Mouse (Mus musculus) embryonic facial prominence, embryonic 12.5 days (tissue): ENCODE results near the gene Tmem150c. TPM values are rescaled to one million over a fixed set of nuclear protein-coding genes. Genes with fewer than 3 reads are reported as not detected.

Experiments
- ATAC-seq: fragments of 200-750 bp; cut with Nextera tagmentation; 2 replicates; pipeline ENCODE4 v1.8.0; 2017; ENCODE audit not compliant: insufficient number of reproducible peaks, insufficient read depth, low FRiP score, low TSS enrichment
- H3K27ac ChIP-seq: fragments of 300-500 bp; sonication (generic); 2 replicates; pipeline ENCODE4 v1.5.1; 2016; ENCODE audit warnings: mild to moderate bottlenecking
- H3K27me3 ChIP-seq: fragments of 300-500 bp; sonication (generic); 2 replicates; pipeline ENCODE4 v1.6.1; 2016; ENCODE audit warnings: mild to moderate bottlenecking, moderate library complexity
- H3K36me3 ChIP-seq: fragments of 300-500 bp; sonication (generic); 2 replicates; pipeline ENCODE4 v1.6.1; 2016; ENCODE audit warnings: mild to moderate bottlenecking
- H3K4me1 ChIP-seq: fragments of 300-500 bp; sonication (generic); 2 replicates; pipeline ENCODE4 v1.6.1; 2016
- H3K4me2 ChIP-seq: fragments of 300-500 bp; sonication (generic); replicated peaks from 2 replicates; pipeline ENCODE4 v1.6.1; 2016; ENCODE audit warnings: mild to moderate bottlenecking, moderate library complexity
- H3K4me3 ChIP-seq: fragments of 300-500 bp; sonication (generic); 2 replicates; pipeline ENCODE4 v1.5.1; 2016; ENCODE audit warnings: mild to moderate bottlenecking
- H3K9ac ChIP-seq: fragments of 300-500 bp; sonication (generic); 2 replicates; pipeline ENCODE4 v1.6.1; 2016; ENCODE audit warnings: mild to moderate bottlenecking, moderate library complexity
- H3K9me3 ChIP-seq: fragments of 300-500 bp; sonication (generic); 2 replicates; pipeline ENCODE4 v1.6.1; 2016; ENCODE audit warnings: mild to moderate bottlenecking, moderate library complexity
- WGBS: fragments of 180-500 bp; shearing (Covaris S2); methylation state at CpG from one replicate; pipeline ENCODE4 v1.1.7; 2016; 5-methylcytosine and 5-hydroxymethylcytosine counted together
- polyA plus RNA-seq: library from polyadenylated mRNA; unstranded; fragments of >200 nt; fragmentation: Nextera tagmentation; extraction: Ambion mirVana; gene quantifications from 2 replicates; pipeline ENCODE4 v1.2.1, GENCODE M21; 2016

Tmem150c gene
- 1.9 and 2.8 TPM in 2 replicates for polyA plus RNA-seq

DNA sequence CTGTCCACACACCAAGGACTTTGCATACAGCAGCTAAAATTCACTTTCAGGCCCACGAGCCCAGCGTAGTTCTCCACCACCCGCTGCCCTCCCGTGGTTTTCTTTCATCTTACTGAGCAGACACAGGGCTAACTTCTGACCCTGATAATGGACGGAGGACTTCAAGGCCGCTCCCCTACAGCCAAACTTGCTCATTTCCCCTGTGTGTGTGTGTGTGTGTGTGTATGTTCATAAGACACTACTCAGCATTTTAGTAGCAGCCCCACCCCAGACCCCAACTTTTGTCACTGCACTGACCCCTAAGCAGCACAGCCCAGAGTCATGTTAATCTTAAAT is at the start of gene Tmem150c:
Tmem150c (minus strand) TSS at position 171 of the 336 bp plus-strand sequence.
- WGBS = 12% methylated on average over 6 of the region's 6 CpGs
- no peak for ATAC-seq
- Histone ChIP-seq H3K36me3 (no peaks in the 10 kb centered on the region), H3K27ac (0 out of 2 replicates have a peak within 1 kb of the TSS, but pooled peaks have one; percentile 3), H3K4me1 (peaks cover 3% of the 10 kb centered on the region; the same call in 1 of the 2 replicates), H3K4me2 (peak within 1 kb of the TSS; percentile 100), H3K4me3 (peak within 1 kb of the TSS; percentile 80), H3K9me3 (no peaks in the 10 kb centered on the region), H3K9ac (peak within 1 kb of the TSS; percentile 66), H3K27me3 (peaks cover 40% of the 10 kb centered on the region)

DNA sequence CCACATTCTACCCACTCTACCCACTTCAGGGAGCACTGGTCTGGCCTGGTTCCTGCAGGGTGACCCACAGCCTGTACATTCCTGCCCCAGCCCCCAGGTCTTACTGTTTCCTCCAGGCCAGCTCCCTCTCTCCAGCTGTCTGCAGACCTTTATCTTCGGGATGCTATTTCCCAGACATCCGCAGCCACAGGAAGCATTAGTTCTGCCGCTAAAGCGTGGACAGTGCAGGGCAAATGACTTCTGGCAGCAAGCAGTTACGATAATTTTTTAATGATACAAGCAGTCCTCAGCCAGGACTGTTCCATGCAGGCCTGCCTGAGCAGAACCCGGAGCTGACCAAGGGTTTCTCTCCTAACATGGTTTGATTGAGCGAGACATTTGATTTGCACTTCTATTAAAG is 49.5 kb upstream of the Tmem150c start:
- ATAC-seq = no peak
- WGBS = 65% methylated on average over 7 of the region's 7 CpGs
- H3K4me1 ChIP-seq = no peaks in the 10 kb centered on the region
- H3K27me3 ChIP-seq = no peaks in the 10 kb centered on the region
- H3K4me2 ChIP-seq = no peak overlapping the region
- no peak overlapping the region for H3K9ac ChIP-seq
- H3K27ac ChIP-seq = no peak overlapping the region
- no peaks in the 10 kb centered on the region for H3K36me3 ChIP-seq
- H3K9me3 ChIP-seq = no peaks in the 10 kb centered on the region
- H3K4me3 ChIP-seq = no peak overlapping the region

DNA sequence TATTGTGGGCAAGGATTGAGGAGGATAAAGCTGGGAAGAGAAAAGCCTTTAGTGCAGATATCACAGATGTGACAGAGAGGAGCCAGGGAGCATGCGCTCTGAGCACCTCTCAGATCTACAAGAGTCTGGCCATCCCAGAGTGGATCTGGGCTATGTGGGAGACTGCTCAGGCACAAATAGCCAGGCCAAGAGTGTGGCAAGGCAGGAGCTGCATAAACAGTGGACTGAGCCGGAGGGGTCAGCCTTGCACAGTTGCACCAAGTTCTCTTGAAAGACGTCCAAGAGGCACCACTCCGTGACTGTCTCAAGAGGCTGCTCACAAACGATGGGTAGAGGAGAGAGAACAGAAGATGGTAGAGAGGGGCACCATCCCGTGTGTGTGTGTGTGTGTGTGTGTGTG is 47.1 kb upstream of the Tmem150c start:
- H3K27ac ChIP-seq = no peak overlapping the region
- H3K27me3 ChIP-seq = no peaks in the 10 kb centered on the region
- no peaks in the 10 kb centered on the region for H3K9me3 ChIP-seq
- WGBS = 76% methylated on average over 6 of the region's 6 CpGs
- no peak overlapping the region for H3K4me2 ChIP-seq
- H3K36me3 ChIP-seq = no peaks in the 10 kb centered on the region
- no peak overlapping the region for H3K4me3 ChIP-seq
- H3K9ac ChIP-seq = no peak overlapping the region
- ATAC-seq = no peak
- H3K4me1 ChIP-seq = no peaks in the 10 kb centered on the region

DNA sequence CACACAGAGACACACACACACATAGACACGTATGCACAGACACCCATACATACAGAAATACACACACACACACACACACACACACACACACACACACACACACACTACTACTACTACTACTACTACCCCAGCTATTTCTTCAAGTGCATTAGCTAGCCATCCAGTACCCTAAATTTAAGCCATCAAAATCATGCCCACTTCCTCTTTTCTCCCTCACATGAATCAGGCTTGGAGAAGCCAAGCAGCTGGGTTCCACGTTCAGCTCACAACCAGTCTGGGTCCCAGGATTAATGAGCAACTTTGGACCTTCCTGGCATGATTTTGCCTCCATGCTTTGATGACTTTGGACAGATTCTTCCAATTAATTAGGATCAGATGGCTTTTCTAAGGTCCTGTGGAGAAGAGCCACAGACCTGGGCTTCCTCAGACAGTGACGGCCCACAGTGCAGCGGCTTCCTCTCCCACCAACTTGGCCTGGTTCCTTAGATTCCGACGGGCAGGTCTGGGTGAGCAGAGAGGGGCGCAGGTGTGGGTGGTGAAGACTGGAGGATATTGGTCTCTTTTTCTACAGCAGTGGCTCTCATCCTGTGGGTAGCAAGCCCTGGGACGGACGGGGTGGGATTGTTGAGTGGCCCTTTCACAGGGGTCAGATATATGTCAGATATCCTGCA is 46.0 kb upstream of the Tmem150c start:
- no peaks in the 10 kb centered on the region for H3K36me3 ChIP-seq
- WGBS = 82% methylated on average over 9 of the region's 9 CpGs
- H3K9me3 ChIP-seq = no peaks in the 10 kb centered on the region
- H3K9ac ChIP-seq = no peak overlapping the region
- H3K4me1 ChIP-seq = no peaks in the 10 kb centered on the region; the same call in 1 of the 2 replicates
- no peak overlapping the region for H3K27ac ChIP-seq
- H3K27me3 ChIP-seq = no peaks in the 10 kb centered on the region
- ATAC-seq = no peak
- H3K4me2 ChIP-seq = no peak overlapping the region
- H3K4me3 ChIP-seq = no peak overlapping the region

DNA sequence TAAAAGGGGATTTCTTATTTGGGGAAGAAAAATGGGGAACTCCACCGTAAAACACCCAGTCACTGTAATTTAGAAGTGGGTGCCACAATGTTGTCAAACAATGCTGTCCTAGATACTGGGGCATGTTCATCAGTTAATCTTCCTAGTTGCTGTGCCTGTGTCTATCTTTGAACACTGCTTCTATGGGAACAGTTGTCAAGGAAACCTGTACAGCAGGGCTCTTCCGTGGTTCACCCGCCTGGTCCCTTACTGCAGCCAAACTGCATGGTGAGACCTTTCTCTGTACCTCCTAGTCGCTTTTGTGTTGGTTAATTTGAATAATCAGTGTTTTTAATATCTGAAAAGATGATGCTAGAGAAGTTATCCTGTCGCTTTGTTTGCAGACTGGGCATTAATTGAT is 41.2 kb upstream of the Tmem150c start:
- 68% methylated on average over 5 of the region's 5 CpGs for WGBS
- H3K4me1 ChIP-seq = peaks cover 11% of the 10 kb centered on the region; the same call in 1 of the 2 replicates
- no peaks in the 10 kb centered on the region for H3K27me3 ChIP-seq
- no peak overlapping the region for H3K4me2 ChIP-seq
- no peak overlapping the region for H3K9ac ChIP-seq
- no peak for ATAC-seq
- H3K4me3 ChIP-seq = no peak overlapping the region
- no peaks in the 10 kb centered on the region for H3K9me3 ChIP-seq
- no peaks in the 10 kb centered on the region for H3K36me3 ChIP-seq
- no peak overlapping the region for H3K27ac ChIP-seq

DNA sequence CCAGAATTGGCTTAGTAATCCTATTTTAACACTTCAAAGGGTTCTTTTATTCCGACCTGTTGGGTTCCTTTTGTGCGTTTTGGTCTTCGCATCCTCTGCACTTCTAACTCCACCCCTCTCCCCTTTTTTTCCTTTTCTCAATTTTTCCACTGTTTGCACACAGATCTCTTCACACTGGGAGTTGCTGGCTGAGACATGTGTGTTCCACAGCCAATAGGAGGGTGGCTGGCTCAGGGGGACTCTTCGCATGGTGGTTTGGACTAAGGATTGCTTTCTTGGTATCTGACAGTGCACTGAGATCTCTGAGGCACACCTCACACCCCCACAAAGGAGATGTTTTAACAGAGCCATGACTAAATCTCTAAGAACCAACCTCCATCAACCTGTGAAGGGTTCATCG is 40.7 kb upstream of the Tmem150c start:
- 63% methylated on average over 5 of the region's 5 CpGs for WGBS
- no peaks in the 10 kb centered on the region for H3K27me3 ChIP-seq
- ATAC-seq = no peak

DNA sequence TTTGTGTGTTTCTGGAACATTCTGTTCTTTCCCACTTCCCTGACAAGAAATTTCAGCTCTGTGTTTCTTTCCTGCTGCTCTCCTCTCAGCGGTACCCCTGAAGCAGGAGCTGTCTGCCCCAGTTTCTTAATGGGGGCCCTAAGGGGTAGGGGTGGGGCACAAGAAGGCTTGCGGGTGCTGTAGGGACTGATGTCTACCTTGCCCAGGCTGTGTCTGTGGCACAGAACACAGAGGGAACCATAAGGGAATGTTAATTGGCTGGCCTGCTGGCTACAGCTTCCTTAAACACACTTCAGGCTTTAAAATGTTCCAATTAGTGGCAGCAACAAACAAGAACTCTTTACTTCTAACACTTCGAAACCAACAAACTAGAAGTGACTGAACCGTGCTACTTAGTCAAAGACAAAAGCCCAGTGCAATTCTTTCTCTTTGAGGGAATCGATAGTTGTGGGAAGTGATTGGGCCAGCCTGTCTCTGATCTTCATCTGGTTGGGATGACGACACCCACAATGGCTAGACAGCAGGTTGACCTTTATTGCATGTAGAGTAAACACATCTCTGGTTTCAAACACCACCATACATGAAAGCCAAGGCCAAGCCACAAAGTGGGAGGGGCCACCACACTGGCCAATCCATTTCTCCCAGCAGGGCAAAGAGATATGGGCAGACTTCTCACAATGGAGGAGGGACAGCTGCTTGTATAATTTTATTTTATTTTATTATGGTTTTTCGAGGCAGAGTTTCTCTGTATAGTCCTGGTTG is 39.7 kb upstream of the Tmem150c start:
- Histone ChIP-seq H3K27me3 (no peaks in the 10 kb centered on the region), H3K36me3 (no peaks in the 10 kb centered on the region), H3K4me3 (no peak overlapping the region), H3K27ac (no peak overlapping the region), H3K9me3 (no peaks in the 10 kb centered on the region), H3K4me2 (no peak overlapping the region), H3K4me1 (peaks cover 11% of the 10 kb centered on the region; the same call in 1 of the 2 replicates), H3K9ac (no peak overlapping the region)
- ATAC-seq = no peak
- WGBS = 73% methylated on average over 7 of the region's 7 CpGs

More for the DNA sequence above, 40.7 kb upstream of the Tmem150c start:
- no peak overlapping the region for H3K4me2 ChIP-seq
- no peaks in the 10 kb centered on the region for H3K36me3 ChIP-seq
- no peaks in the 10 kb centered on the region for H3K9me3 ChIP-seq
- H3K27ac ChIP-seq = no peak overlapping the region
- H3K4me3 ChIP-seq = no peak overlapping the region
- H3K9ac ChIP-seq = no peak overlapping the region
- peaks cover 11% of the 10 kb centered on the region; the same call in 1 of the 2 replicates for H3K4me1 ChIP-seq

DNA sequence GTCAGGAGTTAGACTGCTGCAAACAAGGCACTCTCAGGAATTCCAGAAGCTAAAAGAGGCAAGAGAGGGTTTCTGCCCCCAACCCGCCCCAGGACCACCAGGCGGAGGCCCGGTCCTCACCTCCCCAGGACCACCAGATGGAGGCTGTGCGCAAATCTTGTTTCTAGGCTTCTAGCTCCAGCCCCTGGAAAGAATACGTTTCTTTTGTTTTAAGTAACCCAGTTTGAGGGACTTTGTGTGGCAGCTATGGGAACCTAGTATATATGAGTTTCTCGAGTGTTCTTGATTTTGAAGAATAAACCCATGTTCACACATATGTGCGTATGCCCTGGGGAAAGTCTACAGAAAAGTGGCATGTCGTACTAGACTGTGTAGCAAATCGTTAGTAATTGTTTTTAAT is 37.9 kb upstream of the Tmem150c start:
- Histone ChIP-seq H3K9me3 (no peaks in the 10 kb centered on the region), H3K4me2 (peak overlapping the region; percentile 13; the same call in 1 of the 2 replicates), H3K4me3 (no peak overlapping the region), H3K9ac (no peak overlapping the region), H3K27ac (peak overlapping the region; percentile 57; the same call in 1 of the 2 replicates), H3K36me3 (no peaks in the 10 kb centered on the region), H3K27me3 (no peaks in the 10 kb centered on the region), H3K4me1 (peaks cover 11% of the 10 kb centered on the region; the same call in 1 of the 2 replicates)
- no peak for ATAC-seq
- WGBS = 66% methylated on average over 9 of the region's 9 CpGs

DNA sequence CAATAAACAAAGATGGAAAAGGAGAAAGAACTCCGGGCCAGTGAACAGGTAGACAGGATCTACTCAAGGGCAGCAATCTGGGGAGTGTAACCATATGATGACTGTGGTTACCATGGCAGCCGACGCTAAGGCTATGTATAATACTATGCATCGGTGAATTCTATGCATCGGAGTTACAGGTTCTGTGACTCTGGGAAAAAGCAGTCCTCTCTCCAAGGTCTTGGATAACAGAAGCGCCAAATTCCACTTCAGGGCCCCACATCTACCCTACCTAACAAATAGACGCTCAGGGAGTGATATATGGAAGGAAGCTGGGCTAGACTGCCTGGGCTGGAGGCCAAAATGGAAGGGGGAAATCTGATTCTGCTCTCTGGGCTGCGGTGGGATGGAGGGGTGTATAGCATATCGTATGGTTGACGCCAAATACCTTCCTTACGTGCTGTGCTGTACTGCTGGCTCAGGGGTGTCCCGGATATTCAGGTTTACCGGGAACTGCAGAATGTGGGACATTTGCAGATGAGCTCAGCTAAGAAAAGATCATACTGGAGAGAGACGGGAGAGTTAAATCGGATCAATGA is 37.3 kb upstream of the Tmem150c start:
- Histone ChIP-seq H3K27ac (peak overlapping the region; percentile 57; the same call in 1 of the 2 replicates), H3K4me3 (no peak overlapping the region), H3K4me1 (peaks cover 11% of the 10 kb centered on the region; the same call in 1 of the 2 replicates), H3K4me2 (peak overlapping the region; percentile 13; the same call in 1 of the 2 replicates), H3K27me3 (no peaks in the 10 kb centered on the region), H3K36me3 (no peaks in the 10 kb centered on the region), H3K9ac (no peak overlapping the region), H3K9me3 (no peaks in the 10 kb centered on the region)
- ATAC-seq = peak; percentile 70
- 37% methylated on average over 15 of the region's 15 CpGs for WGBS

DNA sequence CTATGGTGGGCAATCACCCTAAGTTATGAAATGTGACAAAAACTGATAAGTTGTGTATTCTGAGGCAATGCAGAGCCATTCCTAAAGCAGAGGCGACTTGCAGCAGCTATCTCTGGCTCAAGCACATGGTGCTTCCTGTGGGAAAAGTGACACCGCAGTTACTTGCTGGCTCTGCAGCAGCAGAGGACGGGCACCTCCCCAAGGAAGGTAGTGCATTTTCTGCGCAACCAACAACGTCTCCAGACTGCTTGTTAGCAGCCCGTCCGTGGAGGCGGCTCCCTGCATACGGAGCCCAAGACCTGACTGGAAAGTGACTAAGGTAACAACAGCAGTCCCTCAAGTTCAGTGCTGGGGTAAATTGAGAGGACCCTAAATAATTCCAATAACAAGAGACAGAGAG is 36.8 kb upstream of the Tmem150c start:
- H3K9ac ChIP-seq = no peak overlapping the region
- WGBS = 52% methylated on average over 9 of the region's 9 CpGs
- H3K4me3 ChIP-seq = no peak overlapping the region
- ATAC-seq = no peak
- H3K27ac ChIP-seq = no peak overlapping the region
- no peaks in the 10 kb centered on the region for H3K9me3 ChIP-seq
- H3K36me3 ChIP-seq = no peaks in the 10 kb centered on the region
- H3K4me1 ChIP-seq = peaks cover 11% of the 10 kb centered on the region; the same call in 1 of the 2 replicates
- no peaks in the 10 kb centered on the region for H3K27me3 ChIP-seq
- no peak overlapping the region; the same call in 1 of the 2 replicates for H3K4me2 ChIP-seq

DNA sequence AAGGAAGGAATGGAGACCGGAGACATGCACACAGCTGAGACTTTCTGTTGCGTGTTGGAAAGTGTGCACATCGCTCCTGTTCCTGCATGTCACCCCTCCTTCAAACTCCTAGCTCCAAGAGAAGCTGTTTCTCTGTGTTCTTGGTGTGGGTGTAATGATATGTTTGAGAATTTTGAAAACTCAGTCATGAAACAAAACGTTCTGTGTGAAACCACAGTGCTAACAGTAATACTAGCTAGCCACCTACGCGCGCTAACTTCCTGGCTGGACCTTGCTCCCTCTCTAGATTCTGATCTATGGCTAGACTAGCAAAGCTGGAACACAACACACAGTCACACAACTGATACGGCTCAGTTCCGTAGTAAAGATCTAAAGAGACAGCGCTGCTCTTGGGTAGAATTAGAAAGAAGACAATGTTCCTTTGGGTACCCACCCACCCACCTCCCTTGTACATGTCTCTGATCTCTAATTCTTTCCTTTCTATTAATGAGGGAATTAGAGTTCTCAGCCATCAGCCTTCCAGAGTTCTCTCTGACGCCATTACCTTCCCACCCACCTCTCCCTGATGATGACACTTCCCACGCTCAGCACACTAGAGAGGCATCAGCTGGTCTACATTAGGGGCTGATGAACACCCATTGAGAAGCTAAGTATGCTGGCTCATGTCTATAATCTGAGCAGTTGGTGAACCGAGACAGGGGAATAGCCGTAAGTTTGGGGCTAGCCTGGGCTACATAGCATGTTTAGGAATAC is 32.0 kb upstream of the Tmem150c start:
- Histone ChIP-seq H3K4me2 (no peak overlapping the region), H3K4me1 (peaks cover 5% of the 10 kb centered on the region; the same call in 1 of the 2 replicates), H3K27ac (no peak overlapping the region)

More for the DNA sequence above, 32.0 kb upstream of the Tmem150c start:
- WGBS = 90% methylated on average over 14 of the region's 14 CpGs
- Histone ChIP-seq H3K36me3 (no peaks in the 10 kb centered on the region), H3K27me3 (no peaks in the 10 kb centered on the region), H3K9me3 (no peaks in the 10 kb centered on the region), H3K4me3 (no peak overlapping the region), H3K9ac (no peak overlapping the region)
- no peak for ATAC-seq
